Mouse (Mus musculus): Measurements from ENCODE around the gene Ak7. TPM values are rescaled to one million over a fixed set of nuclear protein-coding genes. Genes with fewer than 3 reads are reported as not detected.
A peak's percentile ranks its signal among the peaks of the same experiment; 100 is the strongest.

Ak7 gene
- total RNA-seq, 1 experiment from 2014 or later, result not detected

DNA sequence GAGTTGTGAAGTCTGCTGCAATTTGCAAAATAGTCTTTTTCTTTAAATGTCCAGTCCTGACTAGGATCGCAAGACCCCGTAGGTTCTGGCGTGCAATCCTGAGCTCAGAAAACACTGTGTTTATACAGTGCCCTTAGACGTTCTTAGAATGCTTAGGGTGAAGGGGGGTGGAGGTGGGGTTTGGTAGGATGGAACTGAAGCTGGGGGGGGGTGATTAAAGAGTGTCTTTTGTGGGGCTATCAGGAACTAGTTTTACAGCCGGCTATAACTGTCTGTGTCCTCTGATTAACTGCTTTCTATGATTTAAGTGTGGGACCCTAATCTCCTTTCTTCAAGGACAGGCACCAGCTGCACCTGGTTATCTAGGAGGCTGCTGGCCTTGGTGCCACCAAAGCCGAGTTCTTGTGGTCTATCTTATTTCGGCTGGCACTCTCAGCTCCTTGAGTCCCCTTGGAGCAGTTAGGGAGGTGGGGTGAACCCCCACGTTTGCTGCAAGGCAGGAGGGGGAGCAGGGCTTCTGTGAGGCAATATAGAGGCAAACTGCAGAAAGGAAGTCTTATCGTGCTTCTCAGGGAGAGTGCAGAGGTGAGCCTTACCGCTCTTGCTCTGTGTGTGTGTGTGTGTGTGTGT lies 54.2 kb downstream of the Ak7 start:
- peak; percentile 46 to 63; a peak in 3 of 4 replicates for ATAC-seq (replicated peaks in 1 of 2; ENCODE audit: insufficient read depth in 1 of 2, low FRiP score in 2 of 2, low TSS enrichment in 1 of 2, low read depth in 1 of 2, poor library complexity in 2 of 2, severe bottlenecking in 2 of 2)

DNA sequence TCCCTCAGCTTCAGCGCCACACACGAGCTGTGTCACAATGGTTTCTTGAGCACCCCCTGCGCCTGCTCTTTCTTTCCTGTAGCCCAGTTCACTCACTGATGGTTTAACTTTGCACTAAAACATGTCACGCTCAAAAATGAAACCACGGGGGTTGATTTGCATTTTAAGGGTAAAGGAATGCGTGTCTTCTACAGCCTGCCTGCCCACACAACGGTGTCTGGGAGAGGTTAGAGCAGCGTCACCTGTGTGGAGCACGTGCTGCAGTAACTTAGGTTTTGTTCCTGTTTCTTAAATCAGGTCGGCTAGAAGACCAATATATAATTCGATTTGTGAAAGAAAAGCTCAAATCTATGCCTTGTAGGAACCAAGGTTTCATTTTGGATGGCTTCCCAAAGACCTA lies 55.4 kb downstream of the Ak7 start:
- ATAC-seq (replicated peaks in 1 of 2; ENCODE audit: insufficient read depth in 1 of 2, low FRiP score in 2 of 2, low TSS enrichment in 1 of 2, low read depth in 1 of 2, poor library complexity in 2 of 2, severe bottlenecking in 2 of 2), result peak; percentile 36 to 50; a peak in 3 of 4 replicates

- no peak for ATAC-seq (replicated peaks in 1 of 2; ENCODE audit: insufficient read depth in 1 of 2, low FRiP score in 2 of 2, low TSS enrichment in 1 of 2, low read depth in 1 of 2, poor library complexity in 2 of 2, severe bottlenecking in 2 of 2)
Measured at GRCm38 (mm10) chr12:105761629-105762028, 55.9 kb downstream of the Ak7 start.

DNA sequence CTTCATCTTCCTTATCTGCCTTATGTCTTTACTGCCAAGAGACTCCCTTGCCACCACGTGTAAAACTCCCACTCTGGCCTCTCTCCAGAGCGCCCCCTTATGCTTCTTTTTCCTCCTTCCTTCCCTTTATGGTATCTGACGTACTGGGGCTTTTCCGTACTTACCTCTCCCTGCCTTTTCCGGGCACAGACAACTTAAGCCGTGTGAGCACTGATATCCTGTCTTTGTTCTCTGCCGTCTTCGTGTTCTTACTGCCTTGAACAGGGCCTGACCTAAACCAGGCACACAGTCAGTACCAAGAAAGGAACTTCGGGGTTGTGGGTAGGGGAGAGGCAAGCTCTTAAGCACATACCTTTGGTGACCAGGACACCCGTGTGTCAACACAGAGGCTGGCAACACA lies 63.9 kb downstream of the Ak7 start:
- no peak for ATAC-seq (replicated peaks in 1 of 2; ENCODE audit: insufficient read depth in 1 of 2, low FRiP score in 2 of 2, low TSS enrichment in 1 of 2, low read depth in 1 of 2, poor library complexity in 2 of 2, severe bottlenecking in 2 of 2)

GRCm38 (mm10) chr12:105774871-105775270 lies 69.1 kb downstream of the Ak7 start:
- no peak for ATAC-seq (replicated peaks in 1 of 2; ENCODE audit: insufficient read depth in 1 of 2, low FRiP score in 2 of 2, low TSS enrichment in 1 of 2, low read depth in 1 of 2, poor library complexity in 2 of 2, severe bottlenecking in 2 of 2)

DNA sequence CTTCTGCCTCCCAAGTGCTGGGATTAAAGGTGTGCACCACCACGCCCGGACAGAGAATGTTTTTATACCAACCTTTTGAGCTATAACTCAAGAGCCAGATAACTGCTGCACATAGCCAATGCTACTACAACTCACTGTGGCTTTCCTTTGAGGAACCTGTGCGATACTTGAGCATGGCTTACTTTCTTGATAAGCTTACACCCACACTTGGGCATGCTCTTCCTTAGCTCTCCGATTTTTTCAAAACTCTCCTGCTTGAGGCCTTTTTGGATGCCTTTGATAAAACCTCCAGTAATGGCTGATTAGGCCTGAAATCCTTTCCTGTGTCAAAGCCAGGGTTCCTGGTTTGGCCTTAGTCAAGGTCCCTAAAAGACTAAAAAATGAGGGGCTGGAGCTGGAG lies 71.9 kb downstream of the Ak7 start:
- ATAC-seq (replicated peaks in 1 of 2; ENCODE audit: insufficient read depth in 1 of 2, low FRiP score in 2 of 2, low TSS enrichment in 1 of 2, low read depth in 1 of 2, poor library complexity in 2 of 2, severe bottlenecking in 2 of 2), result no peak

DNA sequence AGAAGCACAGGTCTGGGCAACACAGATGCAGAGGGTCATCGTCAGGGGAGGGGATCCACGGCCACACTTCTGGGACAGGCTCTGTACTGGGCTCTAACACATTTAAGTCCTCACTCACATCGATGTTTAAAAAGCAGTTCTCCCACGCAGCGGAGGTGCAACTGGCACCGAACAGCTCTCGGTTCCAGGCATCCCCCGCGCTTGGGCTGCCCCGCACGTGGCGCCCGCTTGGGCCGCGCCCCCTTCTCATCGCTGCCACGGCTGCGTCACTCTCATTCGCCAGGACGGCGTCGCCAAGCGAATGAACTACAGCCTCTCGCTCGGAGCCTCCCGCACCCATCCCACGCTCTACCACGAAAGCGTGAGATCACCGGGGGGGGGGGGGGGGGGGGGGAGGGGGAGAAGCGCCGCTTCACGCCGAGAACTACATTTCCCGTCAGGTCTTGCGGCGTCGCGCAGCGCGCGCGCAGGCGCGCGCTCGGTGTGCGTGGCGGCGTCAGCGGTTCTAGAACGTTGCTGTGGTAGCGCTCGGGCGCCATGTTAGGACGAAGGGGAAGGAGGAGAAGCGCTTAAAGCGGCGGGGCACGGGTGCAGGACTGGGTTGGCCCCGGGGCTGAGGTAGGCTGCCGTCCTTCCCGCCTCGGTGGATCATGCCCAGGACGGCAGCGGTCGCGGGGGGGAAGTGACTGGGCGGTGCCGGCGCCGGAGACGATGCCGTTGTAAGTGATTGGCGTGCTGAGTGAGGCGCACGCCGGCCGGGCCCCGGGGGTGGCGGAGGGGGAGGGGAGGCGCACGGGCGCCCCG lies 78.6 kb downstream of the Ak7 start, which contains the start of gene Papola:
Papola (plus strand) TSS at position 499 of the 804 bp plus-strand sequence.
- ATAC-seq (replicated peaks in 1 of 2; ENCODE audit: insufficient read depth in 1 of 2, low FRiP score in 2 of 2, low TSS enrichment in 1 of 2, low read depth in 1 of 2, poor library complexity in 2 of 2, severe bottlenecking in 2 of 2), result peak; percentile 87 to 90

DNA sequence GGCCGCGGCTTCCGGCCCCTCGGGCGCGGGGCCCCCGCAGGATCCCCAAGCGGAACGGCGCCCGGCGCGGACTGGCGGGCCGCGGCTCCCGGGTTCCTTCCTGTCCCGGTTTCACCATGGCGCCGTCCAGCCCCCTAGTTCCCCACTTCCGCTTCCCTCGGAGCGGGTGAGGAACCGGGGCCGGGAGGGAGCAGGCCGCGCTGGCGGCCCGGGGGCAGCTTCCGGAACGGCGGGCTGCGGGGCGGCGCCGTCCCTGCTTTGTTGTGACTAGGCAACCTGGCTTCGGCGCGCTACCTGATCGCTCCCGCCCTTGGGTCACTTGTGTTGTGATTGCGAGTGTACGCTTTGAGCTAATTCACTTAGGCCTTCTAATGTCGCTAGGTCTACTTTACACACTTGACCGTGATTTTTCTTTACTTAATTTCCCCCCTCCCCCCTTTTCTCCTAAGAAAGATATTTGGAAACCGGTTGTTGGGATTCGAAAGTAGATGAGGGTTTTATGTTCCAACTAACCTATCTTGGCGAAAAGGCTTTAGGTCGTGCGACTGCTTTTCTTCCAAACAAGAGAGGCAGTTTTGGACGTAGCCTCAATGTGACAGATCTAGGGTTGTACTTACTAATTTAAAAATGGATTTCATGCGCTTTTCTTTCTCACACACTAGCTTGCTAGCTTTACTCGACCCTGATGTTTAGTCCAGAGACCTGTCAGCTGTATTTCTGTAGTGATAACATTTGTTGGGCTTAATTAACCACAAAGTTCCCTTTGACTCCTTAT lies 79.4 kb downstream of the Ak7 start:
- peak; percentile 54 to 68 for ATAC-seq (replicated peaks in 1 of 2; ENCODE audit: insufficient read depth in 1 of 2, low FRiP score in 2 of 2, low TSS enrichment in 1 of 2, low read depth in 1 of 2, poor library complexity in 2 of 2, severe bottlenecking in 2 of 2)

GRCm38 (mm10) chr12:105786113-105786512 lies 80.3 kb downstream of the Ak7 start:
- no peak for ATAC-seq (replicated peaks in 1 of 2; ENCODE audit: insufficient read depth in 1 of 2, low FRiP score in 2 of 2, low TSS enrichment in 1 of 2, low read depth in 1 of 2, poor library complexity in 2 of 2, severe bottlenecking in 2 of 2)

DNA sequence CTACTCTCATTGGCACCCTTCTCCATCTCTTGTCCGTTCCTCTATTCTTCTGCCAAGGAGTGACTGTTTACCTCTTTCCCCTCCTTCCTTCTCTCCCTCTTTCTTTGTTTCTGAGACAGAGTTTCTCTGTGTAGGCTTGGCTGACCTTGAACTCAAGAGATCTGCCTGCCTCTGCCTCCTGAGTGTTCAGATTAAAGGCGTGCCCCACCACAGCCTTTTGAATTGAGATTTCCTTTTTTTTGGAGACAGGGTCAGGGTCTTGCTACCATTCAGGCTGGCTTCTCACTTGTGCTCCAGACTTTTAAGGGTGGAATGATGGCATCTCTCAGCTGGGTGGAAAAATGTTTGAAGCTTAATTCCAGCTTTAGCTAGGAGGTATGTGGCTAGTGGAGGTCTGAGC lies 81.8 kb downstream of the Ak7 start:
- ATAC-seq (replicated peaks in 1 of 2; ENCODE audit: insufficient read depth in 1 of 2, low FRiP score in 2 of 2, low TSS enrichment in 1 of 2, low read depth in 1 of 2, poor library complexity in 2 of 2, severe bottlenecking in 2 of 2), result no peak

- ATAC-seq (replicated peaks in 1 of 2; ENCODE audit: insufficient read depth in 1 of 2, low FRiP score in 2 of 2, low TSS enrichment in 1 of 2, low read depth in 1 of 2, poor library complexity in 2 of 2, severe bottlenecking in 2 of 2), result no peak
Measured at GRCm38 (mm10) chr12:105789885-105790284, 84.1 kb downstream of the Ak7 start.

- ATAC-seq (replicated peaks in 1 of 2; ENCODE audit: insufficient read depth in 1 of 2, low FRiP score in 2 of 2, low TSS enrichment in 1 of 2, low read depth in 1 of 2, poor library complexity in 2 of 2, severe bottlenecking in 2 of 2), result no peak
Measured at GRCm38 (mm10) chr12:105794896-105795295, 89.1 kb downstream of the Ak7 start.

GRCm38 (mm10) chr12:105798001-105798400 lies 92.2 kb downstream of the Ak7 start:
- no peak for ATAC-seq (replicated peaks in 1 of 2; ENCODE audit: insufficient read depth in 1 of 2, low FRiP score in 2 of 2, low TSS enrichment in 1 of 2, low read depth in 1 of 2, poor library complexity in 2 of 2, severe bottlenecking in 2 of 2)

DNA sequence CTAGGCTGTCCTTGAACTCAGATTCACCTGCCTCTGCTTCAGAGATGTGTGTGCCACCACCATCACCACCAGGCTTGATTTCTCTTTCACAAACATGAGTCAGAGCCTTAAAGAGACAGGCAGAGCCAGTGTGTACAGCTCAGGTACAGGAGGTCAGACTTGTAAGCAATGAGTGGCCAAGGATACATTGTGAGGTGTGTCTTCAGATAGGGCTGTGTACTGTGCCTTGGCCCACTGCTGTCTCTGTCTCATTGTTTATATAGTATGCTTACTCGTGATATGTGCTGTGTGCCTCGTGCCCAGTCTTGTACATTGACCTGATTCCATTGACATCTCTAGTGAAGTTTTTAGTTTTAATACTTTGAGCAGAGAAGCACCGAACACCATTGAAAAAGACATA lies 100.0 kb downstream of the Ak7 start:
- ATAC-seq (replicated peaks in 1 of 2; ENCODE audit: insufficient read depth in 1 of 2, low FRiP score in 2 of 2, low TSS enrichment in 1 of 2, low read depth in 1 of 2, poor library complexity in 2 of 2, severe bottlenecking in 2 of 2), result no peak

GRCm38 (mm10) chr12:105806205-105806604 lies 100.4 kb downstream of the Ak7 start:
- ATAC-seq (replicated peaks in 1 of 2; ENCODE audit: insufficient read depth in 1 of 2, low FRiP score in 2 of 2, low TSS enrichment in 1 of 2, low read depth in 1 of 2, poor library complexity in 2 of 2, severe bottlenecking in 2 of 2), result no peak

- no peak for ATAC-seq (replicated peaks in 1 of 2; ENCODE audit: insufficient read depth in 1 of 2, low FRiP score in 2 of 2, low TSS enrichment in 1 of 2, low read depth in 1 of 2, poor library complexity in 2 of 2, severe bottlenecking in 2 of 2)
Measured at GRCm38 (mm10) chr12:105807416-105807815, 101.6 kb downstream of the Ak7 start.

- peak in 1 of 2 experiments; percentile 58; a peak in 2 of 4 replicates for ATAC-seq (replicated peaks in 1 of 2; ENCODE audit: insufficient read depth in 1 of 2, low FRiP score in 2 of 2, low TSS enrichment in 1 of 2, low read depth in 1 of 2, poor library complexity in 2 of 2, severe bottlenecking in 2 of 2)
Measured at GRCm38 (mm10) chr12:105808945-105809344, 103.2 kb downstream of the Ak7 start.

DNA sequence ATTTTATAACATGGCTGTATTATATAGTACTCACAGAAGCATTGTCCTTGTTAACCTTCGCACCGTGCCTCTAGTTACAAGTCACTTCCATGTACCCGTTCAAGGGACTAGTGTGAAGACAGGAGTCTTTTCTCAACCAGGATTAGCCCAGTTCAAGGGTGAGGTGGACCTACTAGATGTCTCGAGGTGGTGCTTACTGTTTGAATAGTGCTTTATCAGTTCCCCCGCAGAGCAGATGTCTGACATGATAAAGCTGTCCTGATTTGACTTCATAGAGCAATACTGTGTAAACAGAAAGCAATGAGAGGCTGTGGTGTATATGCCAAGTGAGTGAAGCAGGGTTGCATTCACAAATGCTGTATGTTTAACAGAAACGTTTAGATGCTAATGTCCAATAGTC lies 104.8 kb downstream of the Ak7 start:
- no peak for ATAC-seq (replicated peaks in 1 of 2; ENCODE audit: insufficient read depth in 1 of 2, low FRiP score in 2 of 2, low TSS enrichment in 1 of 2, low read depth in 1 of 2, poor library complexity in 2 of 2, severe bottlenecking in 2 of 2)

Data from hematopoietic stem cell, adult 5-6 weeks (primary cell).